Mouse (Mus musculus) ZHBTc4 (cell line): ENCODE results near the gene Txn2.

Experiments used
- DNase-seq: peaks from one replicate; pipeline ENCODE4 v3.0.0-alpha.2; 2011; ENCODE audit warnings: low read depth, low spot score

Gene Txn2

GRCm38 (mm10) chr15:77928673-77929331 is at the start of gene Txn2:
Gene Txn2, minus strand, starts transcription at chr15:77929006.
- peak; percentile 99 for DNase-seq

DNA sequence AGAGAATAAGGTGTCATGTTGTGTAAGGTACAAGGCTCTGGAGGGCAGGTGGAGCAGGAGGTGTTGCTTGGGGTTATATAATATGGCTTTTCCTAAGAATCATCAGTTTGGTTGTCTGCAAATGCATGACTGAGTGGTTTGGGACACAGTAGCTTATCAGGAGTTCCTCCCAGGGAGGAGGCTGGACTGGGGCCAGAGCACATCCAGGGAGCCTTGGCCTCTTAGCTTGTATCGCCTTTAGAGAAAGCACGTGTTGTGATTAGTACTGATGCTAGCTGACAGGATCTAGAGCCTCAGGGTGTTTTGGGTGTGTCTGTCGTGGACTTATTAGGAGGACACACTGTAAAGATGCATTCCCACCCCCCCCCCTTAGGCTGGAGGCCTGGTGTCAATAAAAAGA is 48.9 kb upstream of the Txn2 start:
- no peak for DNase-seq

GRCm38 (mm10) chr15:77974165-77974841 is 45.5 kb upstream of the Txn2 start:
- DNase-seq, result no peak

DNA sequence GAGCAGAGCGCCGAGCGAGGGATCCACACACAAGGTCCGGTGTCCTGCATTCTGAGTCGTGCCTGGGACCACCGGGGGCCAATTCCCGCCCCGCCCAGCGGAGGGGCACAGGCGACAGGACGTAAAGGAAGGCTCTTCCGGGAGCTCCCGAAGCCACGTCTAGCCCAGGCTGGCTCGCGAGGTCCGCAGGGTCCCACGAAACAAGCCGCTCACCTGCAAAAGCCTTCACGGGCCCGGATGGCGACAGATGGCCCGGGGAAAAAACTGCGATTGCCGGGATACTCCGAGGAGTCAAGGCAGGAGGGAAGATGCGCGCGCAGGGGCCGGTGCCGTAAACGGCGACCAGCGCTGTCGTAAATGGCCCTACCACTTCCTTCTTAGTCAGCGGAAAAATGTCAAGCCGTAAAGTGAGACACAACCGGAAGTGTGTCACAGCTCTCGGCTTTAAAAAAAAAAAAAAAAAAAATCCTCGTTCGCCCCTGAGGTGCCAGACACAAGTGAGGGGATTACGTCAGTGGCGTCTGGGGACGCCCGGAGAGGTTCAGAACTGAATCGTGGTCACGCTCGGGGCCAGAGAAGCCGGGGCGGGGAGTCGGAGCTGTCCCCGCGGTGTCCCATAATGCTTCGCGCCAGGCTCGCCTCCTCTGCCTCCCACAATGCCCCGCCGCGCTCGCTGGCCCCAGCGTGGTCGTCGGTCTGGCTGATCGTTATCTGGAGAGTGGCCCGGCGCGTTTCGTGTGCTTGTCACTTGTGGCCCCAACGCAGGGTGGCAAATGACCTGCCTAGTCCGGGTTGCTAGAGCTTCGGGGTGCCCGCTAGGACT is 41.9 kb upstream of the Txn2 start, which contains the start of gene Eif3d:
Gene Eif3d, minus strand, starts transcription at position 344 of the 823 bp plus-strand sequence.
- peak; percentile 98 for DNase-seq

GRCm38 (mm10) chr15:77969940-77970469 is 41.2 kb upstream of the Txn2 start:
- no peak for DNase-seq

DNA sequence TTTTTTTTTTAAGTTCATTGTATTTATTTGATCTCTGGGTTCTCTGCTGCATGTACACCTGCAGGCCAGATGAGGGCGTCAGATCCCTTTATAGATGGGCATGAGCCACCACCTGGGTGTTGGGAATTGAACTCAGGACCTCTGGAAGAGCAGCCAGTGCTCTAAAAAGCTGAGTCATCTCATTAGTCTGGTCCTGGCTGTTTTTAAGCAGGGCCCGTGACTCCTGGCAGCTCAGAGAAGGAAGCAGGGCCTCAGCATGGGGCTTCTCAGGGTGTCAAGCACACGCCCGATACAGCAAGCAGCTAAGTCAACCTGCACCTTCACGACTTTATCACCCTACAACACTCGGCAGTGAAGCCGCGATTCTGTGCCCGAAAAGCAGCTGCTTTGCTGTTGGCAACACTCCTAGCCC is 36.3 kb upstream of the Txn2 start:
- peak; percentile 59 for DNase-seq

DNA sequence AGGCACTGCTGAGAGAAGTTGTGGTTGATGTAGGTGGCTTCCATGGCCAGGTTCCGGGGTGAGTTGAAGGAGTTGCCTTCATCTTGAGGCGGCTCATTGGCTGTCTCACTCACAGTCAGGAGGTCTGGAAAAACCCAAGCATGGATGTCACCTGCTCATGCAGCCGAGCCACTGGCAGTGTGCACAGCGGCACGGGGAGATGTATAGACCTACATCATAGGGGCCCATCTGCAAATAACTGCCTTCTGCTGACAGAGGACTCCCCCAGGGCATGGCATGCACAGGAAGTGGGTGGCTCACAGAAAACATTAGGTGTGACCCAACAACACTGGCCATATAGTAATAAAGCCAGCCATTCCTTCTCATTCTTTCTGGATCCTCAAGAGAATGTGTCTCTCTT is 33.6 kb upstream of the Txn2 start:
- DNase-seq, result no peak

DNA sequence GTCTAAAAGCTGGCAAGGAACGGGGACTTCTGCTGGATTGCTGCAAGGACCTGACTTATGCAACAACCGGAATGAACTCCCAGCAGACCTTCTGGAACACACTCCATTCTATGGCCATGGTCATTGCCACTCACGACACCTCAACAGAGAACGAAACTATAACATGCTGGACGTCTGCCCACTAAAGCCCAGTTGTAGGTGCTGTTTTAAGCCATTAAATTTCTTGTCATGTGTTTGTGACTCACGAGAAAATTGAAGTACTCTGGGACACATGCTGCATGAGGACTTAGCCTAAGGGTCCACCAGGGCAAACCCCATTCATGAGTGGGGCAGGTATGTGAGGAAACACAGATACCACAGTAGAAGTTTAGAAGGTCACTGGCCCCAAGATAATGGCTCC is 31.9 kb upstream of the Txn2 start:
- DNase-seq, result no peak

DNA sequence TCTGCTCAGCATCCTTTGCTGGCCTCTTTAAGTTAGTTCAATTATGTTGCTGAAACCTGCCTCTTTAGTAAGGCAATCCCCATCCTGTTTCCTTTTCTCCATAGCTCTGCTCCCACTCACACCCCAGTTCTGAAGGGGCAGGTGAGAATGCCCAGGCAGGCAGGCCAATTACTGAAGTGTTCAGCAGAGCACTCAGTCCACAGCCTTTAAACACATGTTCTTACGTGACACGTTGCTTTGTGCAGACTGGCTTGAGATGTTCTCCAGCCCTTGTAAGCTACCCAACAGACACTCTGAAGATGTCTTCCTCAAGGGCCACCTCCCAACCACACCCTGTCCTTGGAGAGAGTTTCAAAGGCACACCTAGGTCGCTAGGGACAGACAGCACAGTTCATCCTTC is 29.3 kb upstream of the Txn2 start:
- DNase-seq, result peak; percentile 40

DNA sequence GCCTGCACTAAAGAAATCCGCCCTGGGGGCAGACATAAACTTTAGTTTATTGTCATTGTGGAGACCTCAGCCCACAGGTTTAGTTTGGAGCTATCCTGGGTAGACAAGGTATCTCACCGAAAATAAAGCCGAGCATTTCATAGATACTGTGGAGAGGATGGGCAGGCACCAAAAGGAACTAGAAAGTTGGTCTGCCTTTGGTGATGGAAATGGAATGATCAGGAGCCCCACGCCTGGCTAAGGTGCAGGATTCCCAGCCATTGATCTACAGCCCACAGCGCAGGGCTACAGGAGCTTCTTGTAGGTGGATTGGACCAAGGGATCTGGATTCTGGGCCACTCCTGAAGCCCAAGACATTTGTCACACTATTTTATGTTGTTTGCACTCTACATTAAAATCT is 28.8 kb upstream of the Txn2 start:
- DNase-seq, result no peak

DNA sequence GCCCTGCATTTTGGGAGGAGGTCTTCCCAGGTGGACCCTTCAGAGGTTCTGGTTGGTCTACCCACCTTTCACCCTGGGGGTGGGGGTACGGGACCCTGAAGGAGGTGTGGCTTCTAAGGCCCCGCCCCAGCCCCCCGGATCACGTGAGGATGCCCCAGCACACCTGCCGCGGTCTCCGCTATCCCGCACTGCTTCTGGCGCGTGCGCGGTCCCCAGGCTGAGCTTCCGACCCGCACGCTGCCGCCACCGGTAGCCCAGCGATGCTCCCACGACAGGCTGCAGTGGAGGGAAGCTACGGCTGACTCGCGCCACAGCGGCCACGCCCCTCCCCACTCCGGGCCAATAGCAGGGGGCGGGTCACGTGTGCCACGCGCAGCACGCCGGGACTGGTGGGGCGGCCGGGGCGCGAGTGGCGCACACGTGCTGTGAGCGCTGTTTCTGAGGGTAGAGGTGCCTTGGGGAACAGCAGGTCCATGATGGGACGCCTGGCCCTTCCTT is 27.6 kb upstream of the Txn2 start, which contains the start of gene Foxred2:
Gene Foxred2, minus strand, starts transcription at position 319 of the 498 bp plus-strand sequence.
- DNase-seq, result peak; percentile 94

DNA sequence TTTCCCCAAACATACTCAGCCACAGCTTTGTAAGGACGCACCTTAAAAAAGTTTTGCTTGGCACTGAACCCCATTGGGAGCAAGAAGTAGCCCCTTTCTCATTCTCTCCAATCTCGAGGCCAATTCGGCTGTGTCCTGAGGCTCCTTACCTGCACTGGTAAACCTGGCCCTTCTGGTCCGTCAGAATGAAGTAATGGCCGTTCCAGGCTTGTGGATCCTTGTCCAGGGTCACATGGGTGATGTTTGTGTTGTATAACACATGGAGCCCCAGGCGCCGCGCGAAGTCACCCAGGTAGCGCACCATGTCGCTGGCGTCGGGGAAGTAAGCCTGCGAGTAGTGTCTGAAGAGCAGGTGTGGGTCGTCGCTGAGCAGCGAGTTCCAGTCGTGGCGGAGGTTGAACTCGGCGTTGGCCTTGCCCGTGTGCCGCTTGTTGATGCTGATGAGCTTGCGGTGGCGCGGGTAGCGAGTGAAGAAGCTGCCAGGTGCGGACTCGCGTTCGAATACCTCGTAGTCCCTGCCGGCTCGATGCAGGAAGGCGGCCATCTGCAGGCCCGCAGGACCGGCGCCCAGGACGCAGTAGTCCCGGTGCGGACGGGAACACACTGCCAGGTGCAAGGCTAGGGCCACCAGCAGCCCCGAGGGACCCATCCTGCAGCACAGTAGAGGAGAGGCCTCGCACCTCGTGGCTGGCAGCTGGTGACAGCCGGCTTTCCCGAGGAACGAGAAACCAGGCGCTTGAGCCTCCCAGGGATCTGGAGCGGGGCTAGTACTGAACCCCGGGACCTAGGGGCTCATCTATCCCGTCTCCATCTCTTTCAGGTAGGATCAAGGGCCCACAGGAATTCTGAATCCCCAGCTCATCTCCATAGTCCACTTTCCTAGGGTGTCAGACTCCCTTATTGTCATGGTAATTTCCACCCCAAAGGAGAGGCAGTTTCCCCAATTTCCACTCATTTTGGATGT is 26.9 kb upstream of the Txn2 start:
- peak; percentile 56 for DNase-seq

- DNase-seq, result no peak
Measured at GRCm38 (mm10) chr15:77954362-77954761, 25.6 kb upstream of the Txn2 start.

DNA sequence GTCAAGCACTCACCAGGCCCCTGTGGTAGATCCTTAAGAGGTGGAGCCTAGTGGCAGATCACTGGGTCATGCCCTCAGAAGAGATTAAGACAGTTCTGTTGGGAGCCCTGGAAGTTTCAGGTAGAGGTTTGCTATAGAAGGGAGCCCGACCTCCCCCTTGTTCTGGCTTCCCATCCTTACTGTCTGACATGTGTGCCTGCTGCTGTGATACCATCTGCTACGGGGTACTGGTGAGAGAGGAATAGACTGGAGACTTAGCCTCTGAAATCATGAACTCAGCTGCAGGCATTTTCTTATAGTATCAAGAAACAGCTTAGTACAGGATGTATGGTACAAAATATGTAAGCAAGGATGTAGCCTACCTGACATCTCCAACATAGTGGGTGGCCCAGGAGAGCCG is 24.1 kb upstream of the Txn2 start:
- no peak for DNase-seq

- DNase-seq, result no peak
Measured at GRCm38 (mm10) chr15:77949061-77949460, 20.3 kb upstream of the Txn2 start.

DNA sequence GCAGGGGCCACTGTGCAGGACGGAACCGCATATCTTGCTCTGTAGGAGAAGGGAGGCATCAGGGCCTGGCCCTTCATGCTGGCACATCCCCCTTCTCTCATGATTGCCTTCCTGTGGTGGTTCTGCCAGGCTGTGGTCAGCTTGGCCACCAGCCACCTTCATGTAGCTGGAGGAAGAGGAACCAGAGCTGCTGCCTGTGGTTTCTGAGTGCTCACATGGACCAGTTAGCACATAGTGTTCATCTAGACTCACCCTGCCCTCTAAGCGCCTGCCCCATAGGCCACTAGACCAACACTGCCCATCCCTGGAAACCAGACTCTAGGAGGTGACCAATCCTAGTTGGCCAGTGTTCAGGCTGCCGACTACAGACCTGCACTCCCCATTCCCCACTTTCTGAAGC is 16.9 kb upstream of the Txn2 start:
- no peak for DNase-seq

GRCm38 (mm10) chr15:77941563-77941962 is 12.8 kb upstream of the Txn2 start:
- no peak for DNase-seq

GRCm38 (mm10) chr15:77938516-77938915 is 9.7 kb upstream of the Txn2 start:
- no peak for DNase-seq

DNA sequence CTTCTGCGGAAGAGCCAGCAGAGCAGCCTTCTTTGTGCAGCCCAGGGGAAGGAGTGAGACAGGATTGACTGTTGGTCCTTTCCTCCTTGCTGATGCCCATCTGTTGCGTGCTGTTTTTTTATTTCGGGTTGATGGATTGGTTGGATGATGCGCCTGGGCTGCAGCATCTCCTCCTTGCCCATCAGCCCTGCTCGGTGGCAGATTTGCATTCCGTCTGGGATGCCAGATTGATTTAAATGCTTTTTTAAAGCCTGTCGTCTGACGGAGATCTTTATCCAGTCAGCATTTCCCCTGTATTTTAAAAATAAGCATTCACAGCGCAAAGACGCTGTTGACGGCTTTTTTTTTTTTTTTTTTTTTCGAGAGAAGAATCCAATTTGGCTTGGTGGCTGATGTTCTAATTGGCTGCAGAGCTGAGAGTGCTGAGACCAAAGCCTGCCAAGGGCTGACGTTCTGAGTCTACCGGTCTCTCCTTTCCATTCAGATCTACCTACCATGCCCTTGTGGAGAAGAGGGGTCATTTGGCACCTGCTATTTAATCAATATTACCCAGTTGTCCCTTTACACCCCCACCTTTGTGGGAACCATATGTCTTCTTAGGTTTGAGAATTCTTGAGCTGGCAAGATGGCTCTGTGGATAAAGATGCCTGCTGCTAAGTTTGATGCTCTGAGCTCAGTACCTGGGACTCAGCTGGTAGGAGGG is 7.0 kb upstream of the Txn2 start:
- no peak for DNase-seq

DNA sequence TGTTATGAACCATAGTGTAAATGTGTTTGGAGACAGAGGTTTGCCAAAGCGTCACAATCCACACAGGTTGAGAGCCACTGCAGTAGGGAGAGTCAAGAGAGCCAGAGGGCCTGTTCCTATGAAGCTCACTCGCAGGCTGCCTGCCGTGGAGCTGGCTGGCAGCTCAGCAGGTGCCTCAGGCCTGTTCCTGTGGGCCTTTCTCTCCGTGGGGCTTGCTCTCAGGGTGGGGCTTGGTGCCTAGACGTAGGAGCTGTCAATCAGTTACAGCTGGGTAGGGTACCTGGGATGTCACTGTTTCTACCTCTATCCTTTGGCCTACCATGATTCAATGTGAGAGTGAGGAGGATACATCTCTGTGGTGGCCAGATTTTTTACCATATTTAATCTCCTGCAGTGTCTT is 6.2 kb upstream of the Txn2 start:
- no peak for DNase-seq
